Mouse (Mus musculus) hindbrain, postnatal 0 days (tissue): Measurements from ENCODE around the gene Kat6b. TPM values are rescaled to one million over a fixed set of nuclear protein-coding genes. Genes with fewer than 3 reads are reported as not detected.
"Not testable (repeated sequence)": the region's sequence is repeated elsewhere in the genome, so short reads cannot be mapped to it uniquely, and the experiment has no call there.

Experiments used
- ATAC-seq: fragments of 200-750 bp; cut with Nextera tagmentation; 2 replicates; pipeline ENCODE4 v1.8.0; 2017; ENCODE audit warnings: mild to moderate bottlenecking, moderate TSS enrichment, moderate library complexity
- DNase-seq: peaks from one replicate; pipeline ENCODE4 v3.0.0-alpha.2; 2015; ENCODE audit warnings: low spot score
- H3K27ac ChIP-seq: fragments of 300-500 bp; sonication (generic); 2 replicates; pipeline ENCODE4 v1.5.1; 2014; ENCODE audit warnings: mild to moderate bottlenecking
- H3K27me3 ChIP-seq: fragments of 300-500 bp; sonication (generic); 2 replicates; pipeline ENCODE4 v1.6.1; 2014; ENCODE audit warnings: low read length, mixed read lengths; ENCODE audit not compliant: insufficient read depth
- H3K36me3 ChIP-seq: fragments of 300-500 bp; sonication (generic); 2 replicates; pipeline ENCODE4 v1.6.1; 2014; ENCODE audit warnings: low read length, mixed read lengths; ENCODE audit not compliant: insufficient read depth
- H3K4me1 ChIP-seq: fragments of 300-500 bp; sonication (generic); 2 replicates; pipeline ENCODE4 v1.6.1; 2014; ENCODE audit warnings: antibody characterized with exemption, low read length, mixed read lengths; ENCODE audit not compliant: insufficient read depth
- H3K4me2 ChIP-seq: fragments of 300-500 bp; sonication (generic); 2 replicates; pipeline ENCODE4 v1.6.1; 2014; ENCODE audit warnings: low read depth, mild to moderate bottlenecking, low read length, moderate library complexity, mixed read lengths
- H3K4me3 ChIP-seq: fragments of 300-500 bp; sonication (generic); 2 replicates; pipeline ENCODE4 v1.5.1; 2014; ENCODE audit warnings: low read length
- H3K9ac ChIP-seq: fragments of 300-500 bp; sonication (generic); replicated peaks from 2 replicates; pipeline ENCODE4 v1.6.1; 2014; ENCODE audit warnings: mild to moderate bottlenecking, low read length, moderate library complexity, mixed read lengths
- H3K9me3 ChIP-seq: fragments of 300-500 bp; sonication (generic); 2 replicates; pipeline ENCODE4 v1.6.1; 2016; ENCODE audit warnings: low read length, mixed read lengths
- CTCF ChIP-seq: IDR thresholded peaks from 2 replicates; pipeline ENCODE4 v1.5.1; 2016; ENCODE audit warnings: antibody characterized with exemption, control low read depth, low read depth
- WGBS: fragments of 180-500 bp; shearing (Covaris S2); extraction: QIAGEN DNeasy Blood & Tissue Kit; methylation state at CpG from one replicate; pipeline ENCODE4 v1.1.7; 2014; 5-methylcytosine and 5-hydroxymethylcytosine counted together
- polyA plus RNA-seq: library from polyadenylated mRNA; unstranded; fragments of >200 nt; fragmentation: Nextera tagmentation; extraction: Ambion mirVana; gene quantifications from 2 replicates; pipeline ENCODE4 v1.2.1, GENCODE M21; 2015
- total RNA-seq: library from RNA; depleted of rRNA; stranded (reverse); fragments of >200 nt; gene quantifications from 2 replicates; pipeline ENCODE4 v1.2.3, GENCODE M21; 2014

The Kat6b gene
- total and polyA plus RNA-seq, 2 experiments from 2014 or later: 15.2 to 33.0 TPM

DNA sequence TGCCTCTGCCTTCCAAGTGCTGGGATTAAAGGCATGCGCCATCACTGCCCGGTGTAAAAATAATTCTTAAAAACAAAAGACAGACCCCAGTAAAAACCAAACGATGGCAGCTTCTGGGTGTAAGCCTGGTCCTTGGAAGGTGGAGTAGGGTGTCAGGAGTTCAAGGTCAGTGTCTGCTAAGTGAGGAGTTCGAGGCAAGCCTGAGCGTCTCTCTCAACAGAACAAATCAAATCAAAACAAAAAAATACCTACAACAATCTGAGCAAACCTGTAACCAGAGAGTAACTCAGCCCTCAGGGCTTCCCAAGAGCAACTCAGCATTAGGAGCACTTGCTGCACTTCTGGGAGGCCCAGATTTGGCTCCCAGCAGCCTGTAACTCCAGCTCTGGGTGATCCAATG, 1.0 kb upstream of the Kat6b start:
- Histone ChIP-seq H3K9ac (no peak overlapping the region), H3K27ac (no peak overlapping the region), H3K27me3 (no peaks in the 10 kb centered on the region), H3K4me1 (no peaks in the 10 kb centered on the region), H3K36me3 (no peaks in the 10 kb centered on the region), H3K4me2 (no peak overlapping the region), H3K9me3 (no peaks in the 10 kb centered on the region), H3K4me3 (no peak overlapping the region)
- WGBS: 94% methylated on average over 5 of the region's 5 CpGs
- ATAC-seq: no peak
- TF ChIP-seq CTCF: no peak
- DNase-seq: no peak

DNA sequence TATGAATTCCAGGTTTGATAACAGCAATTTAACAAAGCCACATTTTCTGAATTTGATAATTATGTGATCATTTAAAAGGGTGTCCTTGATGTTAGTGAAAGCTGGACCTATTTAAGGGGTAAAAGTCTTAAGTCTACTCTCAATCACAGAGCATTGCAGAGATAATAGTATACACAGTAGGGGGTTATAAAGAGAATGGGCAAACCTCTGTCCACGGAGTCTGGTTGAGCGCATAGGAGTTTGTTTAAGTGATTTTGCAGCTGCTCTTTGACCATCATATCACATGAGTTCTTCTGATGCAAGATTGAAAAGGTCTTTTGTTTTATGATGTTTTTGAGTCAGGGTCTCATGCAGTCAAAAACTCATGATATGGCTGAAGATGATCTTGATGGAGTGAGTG, 3.0 kb downstream of the Kat6b start:
- TF ChIP-seq CTCF: no peak
- H3K9ac ChIP-seq: no peak overlapping the region
- ATAC-seq: no peak
- H3K4me2 ChIP-seq: no peak overlapping the region
- DNase-seq: no peak
- no peaks in the 10 kb centered on the region for H3K36me3 ChIP-seq
- no peak overlapping the region for H3K4me3 ChIP-seq
- H3K27ac ChIP-seq: no peak overlapping the region
- H3K27me3 ChIP-seq: no peaks in the 10 kb centered on the region
- no peaks in the 10 kb centered on the region for H3K4me1 ChIP-seq
- WGBS: 71% methylated on average over 2 of the region's 2 CpGs
- no peaks in the 10 kb centered on the region for H3K9me3 ChIP-seq

GRCm38 (mm10) chr14:21484693-21485092, 3.5 kb downstream of the Kat6b start:
- H3K27ac ChIP-seq: no peak overlapping the region
- WGBS: 92% methylated on average over 10 of the region's 10 CpGs
- no peak for DNase-seq

DNA sequence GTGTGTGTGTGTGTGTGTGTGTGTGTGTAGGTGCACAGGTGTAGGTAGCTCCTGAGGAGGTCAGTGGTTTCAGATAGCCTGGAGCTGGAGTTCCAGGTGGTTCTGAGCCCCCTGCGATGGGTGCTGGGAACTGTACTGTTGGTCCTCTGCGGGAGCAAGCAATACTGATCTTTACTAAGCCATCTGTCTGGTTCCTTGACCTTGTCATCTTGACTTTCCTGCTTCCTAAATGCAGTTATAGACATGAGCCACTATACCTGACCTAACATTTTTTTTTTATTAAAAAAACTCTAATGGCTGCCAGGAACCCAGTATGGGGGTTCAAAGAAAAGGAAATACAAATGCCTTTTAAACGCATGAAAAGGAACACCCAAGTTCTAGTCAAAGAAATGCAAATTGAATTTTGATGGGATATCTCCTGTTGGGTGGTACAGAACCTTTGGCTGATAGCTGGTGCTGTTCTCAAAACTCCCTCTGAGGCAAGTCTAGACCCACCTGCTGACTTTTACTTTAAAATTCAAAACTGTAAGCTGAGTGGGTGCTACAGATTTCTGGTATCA, 4.8 kb downstream of the Kat6b start:
- 93% methylated on average over 3 of the region's 3 CpGs for WGBS
- H3K27ac ChIP-seq: no peak overlapping the region
- no peak overlapping the region for H3K4me3 ChIP-seq
- no peak overlapping the region for H3K4me2 ChIP-seq
- no peaks in the 10 kb centered on the region for H3K4me1 ChIP-seq
- no peak for DNase-seq
- H3K9me3 ChIP-seq: no peaks in the 10 kb centered on the region
- no peak for TF ChIP-seq CTCF
- H3K9ac ChIP-seq: no peak overlapping the region
- H3K27me3 ChIP-seq: no peaks in the 10 kb centered on the region
- ATAC-seq: no peak
- H3K36me3 ChIP-seq: no peaks in the 10 kb centered on the region

More at GRCm38 (mm10) chr14:21484693-21485092, 3.5 kb downstream of the Kat6b start:
- no peaks in the 10 kb centered on the region for H3K9me3 ChIP-seq
- no peak for TF ChIP-seq CTCF
- ATAC-seq: no peak
- no peaks in the 10 kb centered on the region for H3K27me3 ChIP-seq
- H3K4me1 ChIP-seq: no peaks in the 10 kb centered on the region
- H3K9ac ChIP-seq: no peak overlapping the region
- H3K4me2 ChIP-seq: no peak overlapping the region
- H3K36me3 ChIP-seq: no peaks in the 10 kb centered on the region
- H3K4me3 ChIP-seq: no peak overlapping the region

DNA sequence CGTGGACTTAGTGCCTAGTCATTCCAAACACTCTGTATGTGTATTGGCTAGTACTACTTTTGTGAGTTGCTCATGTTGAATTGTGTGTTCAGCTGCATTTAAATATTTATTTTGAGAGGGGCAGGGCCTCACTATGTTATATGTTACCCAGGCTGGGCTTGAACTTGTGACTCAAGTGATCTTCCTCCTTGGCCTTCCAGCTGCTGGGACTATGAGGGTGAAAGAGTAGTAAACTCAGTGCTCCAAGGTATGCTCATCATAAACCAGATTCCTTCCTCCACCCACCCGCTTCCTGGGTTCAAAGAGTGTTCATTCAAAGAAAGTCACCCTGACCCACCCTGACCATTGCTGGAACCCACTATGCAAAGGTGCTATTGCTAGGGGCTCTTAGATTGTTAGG, 5.9 kb downstream of the Kat6b start:
- not testable (repeated sequence) for H3K4me1 ChIP-seq, H3K4me2 ChIP-seq, H3K9ac ChIP-seq, DNase-seq, H3K4me3 ChIP-seq, H3K27ac ChIP-seq, ATAC-seq, H3K9me3 ChIP-seq, H3K27me3 ChIP-seq, H3K36me3 ChIP-seq
- 99% methylated on average over 2 of the region's 2 CpGs for WGBS

GRCm38 (mm10) chr14:21488426-21489115, 7.3 kb downstream of the Kat6b start:
- ATAC-seq, H3K36me3 ChIP-seq, H3K27me3 ChIP-seq, H3K4me2 ChIP-seq, H3K27ac ChIP-seq, DNase-seq, H3K9me3 ChIP-seq, H3K9ac ChIP-seq, H3K4me1 ChIP-seq, H3K4me3 ChIP-seq: not testable (repeated sequence)
- 58% methylated on average over 7 of the region's 9 CpGs for WGBS

- no peak for TF ChIP-seq CTCF
- 53% methylated on average over 3 of the region's 3 CpGs for WGBS
- Histone ChIP-seq H3K27ac (no peak overlapping the region), H3K9me3 (no peaks in the 10 kb centered on the region), H3K4me3 (no peak overlapping the region), H3K9ac (no peak overlapping the region), H3K27me3 (no peaks in the 10 kb centered on the region), H3K4me1 (no peaks in the 10 kb centered on the region), H3K4me2 (no peak overlapping the region), H3K36me3 (no peaks in the 10 kb centered on the region)
- DNase-seq (peak; percentile 12), ATAC-seq (peak; percentile 47; the same call in 1 of the 2 replicates)
Observed at GRCm38 (mm10) chr14:21489116-21489485, 7.9 kb downstream of the Kat6b start.
